In genomic region chr14:20291391-20291790, GRCm38 (mm10) we compare ENCODE assay signal across 19 mouse cellular contexts. TPM values are rescaled to one million over a fixed set of nuclear protein-coding genes. Genes with fewer than 3 reads are reported as not detected.
"Had no signal": no experiment of that assay in that cellular context is flagged by ENCODE, and none has a peak within 500 bp of the region (broad histone marks: within the 10 kb centered on the region; RNA-seq: fewer than 3 reads in every experiment).

No protein-coding gene starts in this region.

- H3K27ac ChIP-seq: kidney, postnatal 0 days; layer of hippocampus, adult 2 months; limb, embryonic 12.5 days; lung, embryonic 15.5 days; midbrain, embryonic 12.5 days; neural tube, embryonic 13.5 days; stomach, embryonic 15.5 days had no signal

- H3K4me3 ChIP-seq: layer of hippocampus, adult 2 months; limb, embryonic 12.5 days; lung, embryonic 15.5 days; midbrain, embryonic 12.5 days; neural tube, embryonic 13.5 days; stomach, embryonic 15.5 days had no signal

- H3K4me1 ChIP-seq: limb, embryonic 12.5 days; stomach, embryonic 15.5 days had no signal

- ATAC-seq: liver, postnatal 0 days; midbrain, embryonic 16.5 days had no signal

- DNase-seq: kidney, adult 9 months; kidney, postnatal 36 days; liver, postnatal 0 days; retina, postnatal 1 day; right cerebral cortex, postnatal 14 days; thymus, postnatal 36 days had no signal

- H3K9ac ChIP-seq: limb, embryonic 12.5 days; liver, postnatal 0 days; lung, embryonic 15.5 days; midbrain, embryonic 12.5 days; neural tube, embryonic 13.5 days; stomach, embryonic 15.5 days had no signal

- H3K27me3 ChIP-seq: limb, embryonic 12.5 days; lung, embryonic 15.5 days; midbrain, embryonic 12.5 days; neural tube, embryonic 13.5 days; stomach, embryonic 15.5 days had no signal

- H3K4me2 ChIP-seq: limb, embryonic 12.5 days; liver, embryonic 11.5 days; lung, embryonic 15.5 days; midbrain, embryonic 12.5 days; neural tube, embryonic 13.5 days; stomach, embryonic 15.5 days had no signal

- H3K9me3 ChIP-seq: limb, embryonic 12.5 days; lung, embryonic 15.5 days; midbrain, embryonic 12.5 days; neural tube, embryonic 13.5 days; stomach, embryonic 15.5 days had no signal

- H3K36me3 ChIP-seq: limb, embryonic 12.5 days; lung, embryonic 15.5 days; midbrain, embryonic 12.5 days; neural tube, embryonic 13.5 days; stomach, embryonic 15.5 days had no signal

RNA-seq across cellular contexts. Expression of gene Kcnk16, which starts 22.4 kb away (rescaled TPM):
- total RNA-seq: layer of hippocampus, adult 2 months; layer of hippocampus, postnatal 10 days; left cerebral cortex, postnatal 36 days; megakaryocyte-erythroid progenitor cell, adult 5-6 weeks had no signal
- polyA plus RNA-seq: kidney, postnatal 0 days; limb, embryonic 12.5 days; midbrain, embryonic 12.5 days; midbrain, embryonic 16.5 days; spleen, adult 2 months had no signal
